Comparison of ENCODE assay signal across 12 mouse cellular contexts in genomic region chr5:21544821-21545220, GRCm38 (mm10). TPM values are rescaled to one million over a fixed set of nuclear protein-coding genes. Genes with fewer than 3 reads are reported as not detected.
DNase-seq lines count a peak whose midpoint lies in the region; ATAC-seq and TF ChIP-seq lines count a peak whose summit lies in the region.
"Had no signal": no experiment of that assay in that cellular context is flagged by ENCODE, and none has a peak within 500 bp of the region (broad histone marks: within the 10 kb centered on the region; RNA-seq: fewer than 3 reads in every experiment).

No protein-coding gene starts in this region.

- no peak for TF ChIP-seq EP300 in heart, adult 2 months (IDR thresholded peaks at IDR 0.05; ENCODE audit: insufficient read depth, low read depth, low read length)

- H3K9ac ChIP-seq in heart, adult 2 months (ENCODE audit: low read depth, low read length): no peak overlapping the region
- no peak overlapping the region for H3K9ac ChIP-seq in heart, embryonic 12.5 days
- no peak overlapping the region for H3K9ac ChIP-seq in intestine, embryonic 16.5 days (ENCODE audit: low read depth, low read length)

- peaks cover 3% of the 10 kb centered on the region for H3K4me1 ChIP-seq in heart, adult 2 months (ENCODE audit: control insufficient read depth, insufficient read depth, low read length)
- H3K4me1 ChIP-seq in heart, embryonic 12.5 days (replicated peaks): peaks cover 12% of the 10 kb centered on the region
- peaks cover 13% of the 10 kb centered on the region for H3K4me1 ChIP-seq in intestine, embryonic 16.5 days (ENCODE audit: control insufficient read depth, insufficient read depth, low read length)

- no peak for TF ChIP-seq CTCF in heart, adult 2 months (IDR thresholded peaks at IDR 0.05)

- intact Hi-C loops in heart, adult 2 months (cut with DNase I): no loop called here

- peak overlapping the region; percentile 60 for H3K27ac ChIP-seq in heart, adult 2 months
- H3K27ac ChIP-seq in heart, embryonic 12.5 days (ENCODE audit: poor library complexity, severe bottlenecking): no peak overlapping the region
- H3K27ac ChIP-seq in intestine, embryonic 16.5 days (ENCODE audit: low read length): peak overlapping the region; percentile 30; the same call in 1 of the 2 replicates

- H3K9me3 ChIP-seq in heart, embryonic 12.5 days (replicated peaks): no peaks in the 10 kb centered on the region
- H3K9me3 ChIP-seq in intestine, embryonic 16.5 days (ENCODE audit: control insufficient read depth, low read length): no peaks in the 10 kb centered on the region

- no peak overlapping the region for H3K4me2 ChIP-seq in heart, embryonic 12.5 days
- peak overlapping the region; percentile 32 for H3K4me2 ChIP-seq in intestine, embryonic 16.5 days (ENCODE audit: low read depth, low read length)

- no peaks in the 10 kb centered on the region for H3K79me2 ChIP-seq in heart, adult 2 months (replicated peaks; ENCODE audit: control insufficient read depth, insufficient read depth, low read length)

- TF ChIP-seq POLR2A in heart, adult 2 months (IDR thresholded peaks at IDR 0.05; ENCODE audit: insufficient read depth, low read depth, low read length): no peak

- H3K36me3 ChIP-seq in heart, adult 2 months (ENCODE audit: control insufficient read depth, insufficient read depth, low read length): no peaks in the 10 kb centered on the region
- no peaks in the 10 kb centered on the region for H3K36me3 ChIP-seq in heart, embryonic 12.5 days
- no peaks in the 10 kb centered on the region for H3K36me3 ChIP-seq in intestine, embryonic 16.5 days (ENCODE audit: control insufficient read depth, insufficient read depth, low read length)

- H3K4me3 ChIP-seq in heart, adult 2 months: peak overlapping the region; percentile 22; the same call in 1 of the 2 replicates
- H3K4me3 ChIP-seq in heart, embryonic 12.5 days: no peak overlapping the region
- peak overlapping the region; percentile 44 for H3K4me3 ChIP-seq in intestine, embryonic 16.5 days (ENCODE audit: low read length)
- H3K4me3 ChIP-seq: erythroblast, embryonic 14.5 days had no signal

- H3K27me3 ChIP-seq in heart, adult 2 months (ENCODE audit: control insufficient read depth, insufficient read depth, low read length): 0 out of 2 replicates have a peak, but pooled peaks cover 1% of the 10 kb centered on the region
- no peaks in the 10 kb centered on the region for H3K27me3 ChIP-seq in heart, embryonic 12.5 days (replicated peaks)
- no peaks in the 10 kb centered on the region for H3K27me3 ChIP-seq in intestine, embryonic 16.5 days (replicated peaks; ENCODE audit: control insufficient read depth, insufficient read depth, low read length)

- peak; percentile 48 to 55 for DNase-seq in heart, adult 2 months
- peak; percentile 87 for DNase-seq in 3T3-L1 (ENCODE audit: low read depth, low spot score)
- DNase-seq in gastrocnemius, adult 8-10 months (ENCODE audit: low spot score in 2 of 2): peak; percentile 24 to 26
- no peak for DNase-seq in retina, postnatal 1 day
- no peak for DNase-seq in frontal cortex, postnatal 10 days (ENCODE audit: low spot score in 2 of 2)
- DNase-seq in left cerebral cortex, adult 18-20 months (ENCODE audit: low spot score in 2 of 2): no peak
- DNase-seq: liver; right cerebral cortex, adult 18-20 months had no signal

- no peak for ATAC-seq in heart, embryonic 12.5 days (ENCODE audit: insufficient number of reproducible peaks, low FRiP score)
- ATAC-seq in intestine, embryonic 16.5 days: no peak
- ATAC-seq: midbrain, embryonic 16.5 days had no signal

- 50% methylated on average over 3 of the region's 3 CpGs for WGBS in heart, adult 2 months
- WGBS in heart, embryonic 12.5 days: 66% methylated on average over 3 of the region's 3 CpGs
- 51% methylated on average over 3 of the region's 3 CpGs for WGBS in intestine, embryonic 16.5 days

RNA-seq across cellular contexts. Expression of gene Lrrc17, which starts 1.5 kb away (rescaled TPM):
- 1 to 10 TPM; 2.0 to 3.1 TPM for total RNA-seq in heart, adult 2 months (2021)
- polyA plus RNA-seq in heart, adult 2 months (2012; rRNA removed): 2.7 and 4.7 TPM in 2 replicates
- 6.6 and 7.8 TPM in 2 replicates for polyA plus RNA-seq in heart, embryonic 12.5 days (2016; fragmentation: Nextera tagmentation; extraction: Ambion mirVana)
- total RNA-seq in gastrocnemius, adult 8-10 months (2022): 1 to 10 TPM in 2 of 4 experiments, under 1 TPM in 2; 0.89 to 2.0 (median 1.0) TPM
- polyA plus RNA-seq in intestine, embryonic 16.5 days (2015; fragmentation: Nextera tagmentation; extraction: Ambion mirVana): 34.1 and 38.0 TPM in 2 replicates
- under 1 TPM in 1 of 2 experiments, not detected in 1; 0.44 TPM for total RNA-seq in left cerebral cortex, adult 18-20 months (2021)
- polyA plus RNA-seq: erythroblast, embryonic 14.5 days had no signal

Comparison
In these comparisons a context has a peak if more than half of its experiments do, and no peak if none do; other contexts are left out.
1. DNase-seq: peak in heart, adult 2 months (2 of 2), 3T3-L1 (single experiment) and gastrocnemius, adult 8-10 months (2 of 2); none in retina, postnatal 1 day (single experiment), frontal cortex, postnatal 10 days (0 of 2) and left cerebral cortex, adult 18-20 months (0 of 2).